Mouse (Mus musculus): Measurements from ENCODE around the gene Smpd4.

The Smpd4 gene

DNA sequence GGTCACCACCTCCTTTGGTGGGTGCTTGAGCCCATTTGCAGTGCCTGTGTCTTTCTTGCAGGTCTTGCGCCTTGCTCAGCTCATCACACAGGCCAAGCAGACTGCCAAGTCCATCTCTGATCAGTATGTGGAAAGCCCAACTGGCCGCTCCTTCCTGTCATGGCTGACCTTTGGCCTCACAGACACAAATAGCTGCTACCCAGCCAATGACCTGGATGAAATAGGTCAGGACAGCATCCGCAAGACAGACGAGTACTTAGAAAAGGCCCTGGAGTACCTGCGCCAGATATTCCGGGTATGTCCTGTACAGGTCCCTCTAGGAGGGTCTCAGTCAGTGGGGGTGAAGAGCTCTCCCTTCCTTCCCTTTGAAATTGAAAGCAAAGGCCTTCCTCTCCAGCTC lies 22.1 kb downstream of the Smpd4 start:
- no peak for TF ChIP-seq POU5F1 (IDR thresholded peaks at IDR 0.05; ENCODE audit: borderline replicate concordance, low read length)
- no peak for TF ChIP-seq NANOG (IDR thresholded peaks at IDR 0.05; ENCODE audit: borderline replicate concordance, low read length)
- no peak for TF ChIP-seq CTCF (conservative IDR thresholded peaks at IDR 0.05; ENCODE audit: low read length)
- no peak overlapping the region for H3K4me3 ChIP-seq (replicated peaks; ENCODE audit: low read length)

DNA sequence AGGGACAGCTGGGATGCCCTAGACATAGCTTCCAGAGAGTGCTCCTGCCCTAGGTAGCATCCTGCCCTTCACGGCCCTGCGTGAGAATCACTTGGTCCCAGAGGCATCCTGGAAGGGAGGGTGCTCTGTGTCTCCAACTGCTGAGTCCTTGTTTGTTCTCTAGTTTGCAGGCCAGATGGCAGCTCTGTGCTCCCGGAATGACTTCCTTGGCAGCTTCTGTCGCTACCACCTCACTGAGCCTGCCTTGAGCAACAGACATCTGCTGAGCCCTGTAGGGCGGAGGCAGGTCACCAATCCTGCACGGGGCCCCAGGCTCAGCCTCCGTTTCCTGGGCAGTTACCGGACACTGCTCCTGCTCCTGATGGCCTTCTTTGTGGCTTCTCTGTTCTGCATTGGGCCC lies 23.2 kb downstream of the Smpd4 start:
- Histone ChIP-seq H3K27me3 (ENCODE audit: insufficient read depth, low read length) (peaks cover 3% of the 10 kb centered on the region), H3K9me3 (ENCODE audit: low read length) (no peaks in the 10 kb centered on the region), H3K36me3 (ENCODE audit: insufficient read depth, low read length) (peaks cover 72% of the 10 kb centered on the region), H3K4me1 (replicated peaks; ENCODE audit: low read depth, low read length) (peaks cover 60% of the 10 kb centered on the region), H3K4me3 (replicated peaks; ENCODE audit: low read length) (no peak overlapping the region)
- TF ChIP-seq CTCF (conservative IDR thresholded peaks at IDR 0.05; ENCODE audit: low read length) (no peak), NANOG (IDR thresholded peaks at IDR 0.05; ENCODE audit: borderline replicate concordance, low read length) (no peak)

More for the DNA sequence above, 22.1 kb downstream of the Smpd4 start:
- Histone ChIP-seq H3K36me3 (ENCODE audit: insufficient read depth, low read length) (peaks cover 82% of the 10 kb centered on the region), H3K27me3 (ENCODE audit: insufficient read depth, low read length) (no peaks in the 10 kb centered on the region), H3K9me3 (ENCODE audit: low read length) (no peaks in the 10 kb centered on the region), H3K4me1 (replicated peaks; ENCODE audit: low read depth, low read length) (peaks cover 62% of the 10 kb centered on the region)

DNA sequence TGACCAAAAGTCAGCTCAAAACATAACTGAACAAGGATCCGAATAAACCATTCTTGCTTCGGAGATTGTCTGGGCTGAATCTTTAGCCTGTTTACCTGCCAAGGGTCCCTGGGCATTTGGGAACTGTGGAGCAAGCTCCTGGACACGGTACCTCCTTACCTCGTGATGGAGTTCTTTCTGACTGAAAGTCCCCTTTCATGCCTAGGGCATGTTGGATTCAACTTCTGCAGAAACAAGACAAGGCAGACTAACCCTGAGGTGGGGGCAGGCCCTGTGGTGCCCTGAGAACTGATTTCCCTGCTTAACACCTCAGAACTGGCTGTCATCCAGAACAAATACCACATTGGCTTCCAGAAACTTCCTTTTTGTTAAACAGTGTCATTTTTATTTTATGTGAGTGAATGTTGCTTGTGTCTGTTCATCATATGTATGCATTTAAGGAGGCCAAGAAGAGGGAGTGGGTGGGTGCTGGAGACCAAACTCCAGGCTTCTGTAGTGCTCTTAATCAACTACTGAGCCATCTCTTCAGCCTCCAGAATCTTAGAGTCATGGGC lies 24.4 kb downstream of the Smpd4 start:
- H3K9me3 ChIP-seq (ENCODE audit: low read length): no peaks in the 10 kb centered on the region
- TF ChIP-seq POU5F1 (IDR thresholded peaks at IDR 0.05; ENCODE audit: borderline replicate concordance, low read length) (no peak), CTCF (conservative IDR thresholded peaks at IDR 0.05; ENCODE audit: low read length) (no peak), NANOG (IDR thresholded peaks at IDR 0.05; ENCODE audit: borderline replicate concordance, low read length) (no peak)
- H3K27me3 ChIP-seq (ENCODE audit: insufficient read depth, low read length): peaks cover 10% of the 10 kb centered on the region
- peaks cover 55% of the 10 kb centered on the region for H3K4me1 ChIP-seq (replicated peaks; ENCODE audit: low read depth, low read length)
- H3K36me3 ChIP-seq (ENCODE audit: insufficient read depth, low read length): peaks cover 70% of the 10 kb centered on the region
- no peak overlapping the region for H3K4me3 ChIP-seq (replicated peaks; ENCODE audit: low read length)

DNA sequence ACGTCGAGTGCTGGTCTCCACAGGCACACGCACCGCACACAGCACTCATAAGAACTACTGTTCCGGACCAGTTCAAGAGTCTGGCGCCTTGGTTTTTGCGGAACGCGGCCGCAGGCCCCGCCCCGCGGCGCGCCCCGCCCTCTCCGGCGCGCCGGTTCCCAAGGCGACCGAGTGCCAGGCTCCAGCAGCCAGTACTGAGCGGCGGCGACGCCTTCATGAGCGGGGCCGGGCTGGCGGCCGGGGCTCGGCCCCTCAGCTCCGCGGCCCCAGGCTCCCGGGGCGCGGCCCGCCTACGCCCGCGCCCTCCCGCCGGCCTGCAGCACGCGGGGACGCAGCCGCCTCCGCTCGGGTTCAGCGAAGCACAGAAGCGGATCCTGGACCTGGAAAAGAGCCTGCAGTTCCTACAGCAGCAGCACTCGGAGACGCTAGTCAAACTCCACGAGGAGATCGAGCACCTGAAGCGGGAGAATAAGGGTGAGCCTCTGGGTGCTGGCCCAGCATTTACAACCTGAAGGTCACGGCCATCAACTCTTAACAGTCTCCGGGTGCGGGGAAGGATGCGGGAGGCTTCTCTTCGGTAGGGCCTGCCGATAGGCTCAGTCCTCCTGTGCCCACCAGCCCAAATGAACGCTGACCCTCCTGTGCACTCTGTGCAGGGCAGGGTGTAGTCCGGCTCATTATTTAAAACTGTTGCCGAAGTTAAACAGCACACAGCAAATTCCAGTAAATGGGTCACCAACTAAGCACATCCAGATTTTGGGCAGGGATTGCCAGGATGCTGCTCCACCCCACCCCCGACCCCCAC lies 27.4 kb downstream of the Smpd4 start, which contains the start of gene Ccdc74a:
Gene Ccdc74a (plus strand): TSS at position 161 of the 805 bp plus-strand sequence.
- H3K27me3 ChIP-seq (ENCODE audit: insufficient read depth, low read length): peaks cover 10% of the 10 kb centered on the region
- peaks cover 56% of the 10 kb centered on the region for H3K36me3 ChIP-seq (ENCODE audit: insufficient read depth, low read length)
- TF ChIP-seq POU5F1 (IDR thresholded peaks at IDR 0.05; ENCODE audit: borderline replicate concordance, low read length): no peak
- no peak for TF ChIP-seq CTCF (conservative IDR thresholded peaks at IDR 0.05; ENCODE audit: low read length)
- TF ChIP-seq NANOG (IDR thresholded peaks at IDR 0.05; ENCODE audit: borderline replicate concordance, low read length): no peak
- H3K4me3 ChIP-seq (replicated peaks; ENCODE audit: low read length): peak within 1 kb of the TSS; percentile 79
- H3K9me3 ChIP-seq (ENCODE audit: low read length): no peaks in the 10 kb centered on the region
- H3K4me1 ChIP-seq (replicated peaks; ENCODE audit: low read depth, low read length): peaks cover 59% of the 10 kb centered on the region

DNA sequence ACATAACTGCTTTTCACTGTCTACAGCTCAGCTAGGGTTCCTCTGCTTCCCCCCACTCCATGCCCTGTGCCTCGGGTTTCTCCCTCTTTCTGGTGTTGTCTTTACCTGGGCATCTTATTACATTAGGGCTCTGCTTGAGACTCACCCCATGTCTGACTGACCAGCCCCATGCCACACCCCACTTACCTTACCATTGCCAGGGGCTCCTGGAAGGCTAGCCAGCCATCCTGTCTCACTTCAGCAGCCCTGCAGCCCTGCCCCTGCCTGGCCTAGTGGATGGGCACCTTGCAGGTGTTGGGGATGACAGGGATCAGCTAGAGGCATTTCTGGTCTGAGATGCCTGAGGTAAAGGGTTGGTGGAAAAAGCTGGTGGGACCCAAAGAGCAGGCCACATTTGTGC lies 28.0 kb downstream of the Smpd4 start:
- peaks cover 56% of the 10 kb centered on the region for H3K4me1 ChIP-seq (replicated peaks; ENCODE audit: low read depth, low read length)
- TF ChIP-seq NANOG (IDR thresholded peaks at IDR 0.05; ENCODE audit: borderline replicate concordance, low read length): no peak
- TF ChIP-seq POU5F1 (IDR thresholded peaks at IDR 0.05; ENCODE audit: borderline replicate concordance, low read length): no peak
- no peak for TF ChIP-seq CTCF (conservative IDR thresholded peaks at IDR 0.05; ENCODE audit: low read length)
- 0 out of 2 replicates have a peak overlapping the region, but pooled peaks have one; percentile 79 for H3K4me3 ChIP-seq (replicated peaks; ENCODE audit: low read length)
- no peaks in the 10 kb centered on the region for H3K9me3 ChIP-seq (ENCODE audit: low read length)
- H3K27me3 ChIP-seq (ENCODE audit: insufficient read depth, low read length): peaks cover 10% of the 10 kb centered on the region
- H3K36me3 ChIP-seq (ENCODE audit: insufficient read depth, low read length): peaks cover 57% of the 10 kb centered on the region

DNA sequence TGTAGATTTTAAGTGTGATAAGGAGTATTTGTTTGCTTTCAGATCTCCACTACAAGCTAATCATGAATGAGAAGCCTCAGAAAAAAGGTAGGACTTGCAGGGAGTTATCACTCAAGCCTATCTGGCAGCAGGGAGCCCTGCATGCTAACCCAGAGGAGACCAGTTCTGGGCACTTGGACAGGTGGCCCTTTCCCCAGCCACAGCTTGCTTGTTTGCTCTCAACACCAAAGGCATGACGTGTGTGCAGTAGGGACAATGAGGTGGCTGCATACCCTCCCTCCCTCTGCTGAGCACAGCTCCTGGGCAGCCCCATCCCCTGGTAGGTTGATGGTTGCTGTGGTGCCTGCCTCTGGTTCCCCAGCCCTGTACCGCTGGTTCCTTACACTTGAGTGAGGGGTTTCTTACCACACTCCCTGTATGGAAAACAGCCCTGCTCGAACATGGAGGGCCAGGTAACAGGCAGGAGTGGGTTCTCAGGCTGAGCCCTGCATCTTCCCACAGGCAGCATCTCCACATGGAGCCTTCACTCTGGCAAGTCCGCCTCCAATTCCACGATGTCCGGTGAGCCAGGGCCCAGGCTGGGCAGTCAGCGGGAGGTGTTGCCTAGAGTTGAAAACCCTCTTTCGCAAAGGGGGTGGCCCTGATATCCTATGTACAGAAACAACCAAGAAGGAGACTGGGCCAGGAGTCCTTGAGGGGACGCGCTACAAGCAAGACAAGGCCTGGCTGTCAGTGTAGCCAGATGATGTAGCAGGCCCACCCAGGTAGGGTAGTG lies 28.6 kb downstream of the Smpd4 start:
- Histone ChIP-seq H3K4me3 (replicated peaks; ENCODE audit: low read length) (no peak overlapping the region), H3K4me1 (replicated peaks; ENCODE audit: low read depth, low read length) (peaks cover 50% of the 10 kb centered on the region), H3K36me3 (ENCODE audit: insufficient read depth, low read length) (peaks cover 57% of the 10 kb centered on the region), H3K9me3 (ENCODE audit: low read length) (no peaks in the 10 kb centered on the region), H3K27me3 (ENCODE audit: insufficient read depth, low read length) (peaks cover 10% of the 10 kb centered on the region)
- TF ChIP-seq CTCF (conservative IDR thresholded peaks at IDR 0.05; ENCODE audit: low read length) (no peak), NANOG (IDR thresholded peaks at IDR 0.05; ENCODE audit: borderline replicate concordance, low read length) (no peak), POU5F1 (IDR thresholded peaks at IDR 0.05; ENCODE audit: borderline replicate concordance, low read length) (no peak)

DNA sequence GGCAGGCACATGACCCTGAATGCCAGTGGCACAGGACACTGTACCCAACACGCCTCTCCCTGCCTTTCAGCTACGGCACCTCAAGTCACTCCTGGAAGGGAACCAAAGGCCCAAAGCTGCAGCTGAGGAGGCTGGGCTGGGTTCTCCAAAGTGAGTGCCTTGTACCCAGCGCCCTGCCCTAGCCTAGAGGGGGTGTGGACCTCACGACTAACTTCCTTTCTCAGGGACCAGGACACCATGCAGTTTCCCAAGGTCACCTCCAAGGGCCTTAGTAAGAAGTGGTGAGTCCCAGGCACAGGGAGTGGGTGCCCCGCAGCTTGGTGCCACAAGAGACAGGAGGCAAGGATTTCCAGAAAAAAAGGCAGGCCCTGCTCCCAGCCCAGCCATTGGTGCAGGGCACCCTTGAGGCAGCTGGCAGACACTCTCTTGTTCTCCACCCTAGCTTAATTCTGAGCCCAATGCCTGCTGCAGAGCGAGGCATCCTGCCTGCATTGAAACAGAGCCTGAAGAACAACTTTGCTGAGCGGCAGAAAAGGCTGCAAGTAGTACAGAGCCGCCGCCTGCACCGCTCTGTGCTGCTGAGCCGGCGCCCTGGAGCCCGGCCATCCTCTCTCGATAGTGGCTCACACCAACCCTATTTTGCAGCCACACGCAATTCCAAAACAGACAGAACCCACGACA lies 30.9 kb downstream of the Smpd4 start:
- Histone ChIP-seq H3K27me3 (ENCODE audit: insufficient read depth, low read length) (peaks cover 10% of the 10 kb centered on the region), H3K4me3 (replicated peaks; ENCODE audit: low read length) (peak overlapping the region; percentile 43), H3K36me3 (ENCODE audit: insufficient read depth, low read length) (peaks cover 62% of the 10 kb centered on the region), H3K4me1 (replicated peaks; ENCODE audit: low read depth, low read length) (peaks cover 44% of the 10 kb centered on the region), H3K9me3 (ENCODE audit: low read length) (no peaks in the 10 kb centered on the region)
- TF ChIP-seq NANOG (IDR thresholded peaks at IDR 0.05; ENCODE audit: borderline replicate concordance, low read length) (no peak), CTCF (conservative IDR thresholded peaks at IDR 0.05; ENCODE audit: low read length) (no peak), POU5F1 (IDR thresholded peaks at IDR 0.05; ENCODE audit: borderline replicate concordance, low read length) (no peak)

DNA sequence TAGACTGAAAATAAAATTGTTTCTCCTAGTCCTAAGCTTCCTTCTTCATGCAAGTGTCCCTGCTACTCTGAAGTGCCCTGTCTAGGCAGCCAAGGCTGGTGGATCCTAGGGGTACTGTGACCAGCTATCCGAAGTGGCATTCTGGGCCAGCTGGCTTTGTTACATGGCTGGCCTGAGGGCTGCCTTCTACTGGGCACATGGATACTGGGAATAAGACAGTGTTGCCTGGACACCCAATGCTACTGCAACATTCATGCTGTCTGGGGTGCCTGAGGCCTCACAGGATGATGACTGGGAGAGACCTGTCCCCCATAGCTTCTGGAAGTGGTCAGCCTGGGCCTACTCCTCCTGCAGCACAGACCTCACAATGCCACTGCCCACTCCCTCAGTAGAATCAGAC lies 31.6 kb downstream of the Smpd4 start:
- H3K4me1 ChIP-seq (replicated peaks; ENCODE audit: low read depth, low read length): peaks cover 38% of the 10 kb centered on the region
- peak overlapping the region; percentile 43; the same call in 1 of the 2 replicates for H3K4me3 ChIP-seq (replicated peaks; ENCODE audit: low read length)
- TF ChIP-seq NANOG (IDR thresholded peaks at IDR 0.05; ENCODE audit: borderline replicate concordance, low read length) (no peak), POU5F1 (IDR thresholded peaks at IDR 0.05; ENCODE audit: borderline replicate concordance, low read length) (no peak), CTCF (conservative IDR thresholded peaks at IDR 0.05; ENCODE audit: low read length) (no peak)
- peaks cover 68% of the 10 kb centered on the region for H3K36me3 ChIP-seq (ENCODE audit: insufficient read depth, low read length)
- no peaks in the 10 kb centered on the region for H3K9me3 ChIP-seq (ENCODE audit: low read length)
- H3K27me3 ChIP-seq (ENCODE audit: insufficient read depth, low read length): peaks cover 10% of the 10 kb centered on the region
